Mouse (Mus musculus) heart, postnatal 0 days (tissue): ENCODE measurements around the gene Apol10a. TPM values are rescaled to one million over a fixed set of nuclear protein-coding genes. Genes with fewer than 3 reads are reported as not detected.
"Not testable (repeated sequence)": the region's sequence is repeated elsewhere in the genome, so short reads cannot be mapped to it uniquely, and the experiment has no call there.

Experiments used
- ATAC-seq: fragments of 200-750 bp; cut with Nextera tagmentation; 2 replicates; pipeline ENCODE4 v1.8.0; 2017; ENCODE audit warnings: low read depth, moderate number of reproducible peaks, moderate library complexity; ENCODE audit not compliant: insufficient read depth
- DNase-seq: peaks from one replicate; pipeline ENCODE4 v3.0.0-alpha.2; 2016; ENCODE audit warnings: low spot score
- H3K27ac ChIP-seq: fragments of 300-500 bp; sonication (generic); 2 replicates; pipeline ENCODE4 v1.5.1; 2014; ENCODE audit warnings: low read depth, mild to moderate bottlenecking
- H3K27me3 ChIP-seq: fragments of 300-500 bp; sonication (generic); 2 replicates; pipeline ENCODE4 v1.6.1; 2014; ENCODE audit warnings: low read length, mixed read lengths; ENCODE audit not compliant: control insufficient read depth, insufficient read depth
- H3K36me3 ChIP-seq: fragments of 300-500 bp; sonication (generic); replicated peaks from 2 replicates; pipeline ENCODE4 v1.6.1; 2014; ENCODE audit warnings: low read length, mixed read lengths; ENCODE audit not compliant: control insufficient read depth, insufficient read depth
- H3K4me1 ChIP-seq: fragments of 300-500 bp; sonication (generic); 2 replicates; pipeline ENCODE4 v1.6.1; 2014; ENCODE audit warnings: antibody characterized with exemption; ENCODE audit not compliant: control insufficient read depth, insufficient read depth
- H3K4me2 ChIP-seq: fragments of 300-500 bp; sonication (generic); 2 replicates; pipeline ENCODE4 v1.6.1; 2014; ENCODE audit warnings: low read depth, mild to moderate bottlenecking, low read length, moderate library complexity
- H3K4me3 ChIP-seq: fragments of 300-500 bp; sonication (generic); 2 replicates; pipeline ENCODE4 v1.5.1; 2014; ENCODE audit warnings: low read depth, low read length
- H3K9ac ChIP-seq: fragments of 300-500 bp; sonication (generic); replicated peaks from 2 replicates; pipeline ENCODE4 v1.6.1; 2014; ENCODE audit warnings: low read depth, low read length, mixed read lengths
- H3K9me3 ChIP-seq: fragments of 300-500 bp; sonication (generic); replicated peaks from 2 replicates; pipeline ENCODE4 v1.6.1; 2016; ENCODE audit warnings: low read length; ENCODE audit not compliant: control insufficient read depth
- CTCF ChIP-seq: IDR thresholded peaks from 2 replicates; pipeline ENCODE4 v1.5.1; 2016; ENCODE audit warnings: antibody characterized with exemption, control low read depth, low read depth
- EP300 ChIP-seq: IDR thresholded peaks from 2 replicates; pipeline ENCODE4 v1.6.1; 2016; ENCODE audit warnings: antibody characterized with exemption, low read depth
- WGBS: fragments of 180-500 bp; shearing (Covaris S2); extraction: QIAGEN DNeasy Blood & Tissue Kit; methylation state at CpG from one replicate; pipeline ENCODE4 v1.1.7; 2014; 5-methylcytosine and 5-hydroxymethylcytosine counted together
- polyA plus RNA-seq: library from polyadenylated mRNA; unstranded; fragments of >200 nt; fragmentation: Nextera tagmentation; extraction: Ambion mirVana; gene quantifications from 2 replicates; pipeline ENCODE4 v1.2.1, GENCODE M21; 2015
- total RNA-seq: library from RNA; depleted of rRNA; stranded (reverse); fragments of >200 nt; gene quantifications from 2 replicates; pipeline ENCODE4 v1.2.3, GENCODE M21; 2014; ENCODE audit warnings: low replicate concordance

Apol10a gene
- total and polyA plus RNA-seq, 2 experiments from 2014 or later = 0.04 TPM; not detected in 1

- no peak for DNase-seq
- Histone ChIP-seq H3K9ac (no peak overlapping the region), H3K4me1 (no peaks in the 10 kb centered on the region), H3K4me3 (no peak overlapping the region), H3K36me3 (no peaks in the 10 kb centered on the region), H3K27ac (no peak overlapping the region), H3K9me3 (no peaks in the 10 kb centered on the region), H3K4me2 (no peak overlapping the region), H3K27me3 (no peaks in the 10 kb centered on the region)
- 63% methylated on average over 4 of the region's 4 CpGs for WGBS
- TF ChIP-seq CTCF = no peak
- TF ChIP-seq EP300 = no peak
- no peak for ATAC-seq
Measured at GRCm38 (mm10) chr15:77482140-77482794, 5.4 kb downstream of the Apol10a start.

DNA sequence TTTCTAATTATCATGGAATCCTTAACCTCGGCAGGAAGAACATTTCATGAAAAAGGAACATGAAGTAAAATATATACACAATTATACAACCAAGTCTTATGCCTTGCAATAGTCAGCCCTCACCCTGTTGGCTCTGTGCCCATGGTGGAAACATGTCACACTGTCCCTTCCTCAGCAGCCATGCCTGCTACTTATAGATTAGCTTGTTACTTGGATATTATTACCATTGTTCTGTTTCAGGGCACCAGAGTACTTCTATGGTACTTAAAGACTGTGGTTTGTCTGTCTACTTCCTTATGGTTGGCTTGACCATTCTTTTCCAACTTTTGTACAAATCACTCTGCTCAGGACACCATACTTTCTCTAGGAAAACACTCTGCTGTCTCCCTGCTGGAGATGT is 16.3 kb downstream of the Apol10a start:
- not testable (repeated sequence) for H3K4me3 ChIP-seq, H3K27me3 ChIP-seq, ATAC-seq, DNase-seq, H3K9ac ChIP-seq, H3K4me2 ChIP-seq, H3K27ac ChIP-seq, H3K4me1 ChIP-seq, H3K9me3 ChIP-seq, H3K36me3 ChIP-seq
- no CpG with 5 or more reads among the region's 1 CpGs for WGBS

GRCm38 (mm10) chr15:77494694-77495093 is 17.8 kb downstream of the Apol10a start:
- not testable (repeated sequence) for H3K4me3 ChIP-seq, H3K9me3 ChIP-seq, H3K27me3 ChIP-seq, H3K4me2 ChIP-seq, ATAC-seq, H3K4me1 ChIP-seq, H3K9ac ChIP-seq, H3K36me3 ChIP-seq, H3K27ac ChIP-seq, DNase-seq
- 62% methylated on average over 1 of the region's 1 CpGs for WGBS

DNA sequence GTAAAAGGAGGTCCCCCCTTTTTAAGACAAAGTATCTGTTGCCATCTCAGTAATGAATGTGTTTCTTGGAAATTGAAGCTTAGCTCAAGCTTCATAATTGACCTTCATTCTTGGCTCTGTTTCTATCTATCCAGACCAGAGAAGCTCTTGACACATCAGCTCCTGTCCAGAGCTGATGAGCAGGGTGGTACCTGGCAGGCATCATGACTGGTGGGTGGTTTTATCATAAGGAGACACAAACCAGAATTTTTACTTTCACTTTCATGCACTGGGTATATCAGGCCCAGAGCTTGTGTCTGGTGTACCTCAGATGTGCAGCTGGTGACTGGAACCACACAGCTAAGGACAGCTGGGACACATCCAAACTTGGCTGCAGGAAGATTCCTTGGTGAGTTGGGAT is 31.1 kb downstream of the Apol10a start, which contains the start of gene Apol11a:
TSS of gene Apol11a (plus strand) at position 306 of the 400 bp plus-strand sequence.
- not testable (repeated sequence) for H3K9ac ChIP-seq, H3K27me3 ChIP-seq, DNase-seq, H3K36me3 ChIP-seq, ATAC-seq, H3K9me3 ChIP-seq, H3K27ac ChIP-seq, H3K4me2 ChIP-seq, H3K4me3 ChIP-seq, H3K4me1 ChIP-seq

DNA sequence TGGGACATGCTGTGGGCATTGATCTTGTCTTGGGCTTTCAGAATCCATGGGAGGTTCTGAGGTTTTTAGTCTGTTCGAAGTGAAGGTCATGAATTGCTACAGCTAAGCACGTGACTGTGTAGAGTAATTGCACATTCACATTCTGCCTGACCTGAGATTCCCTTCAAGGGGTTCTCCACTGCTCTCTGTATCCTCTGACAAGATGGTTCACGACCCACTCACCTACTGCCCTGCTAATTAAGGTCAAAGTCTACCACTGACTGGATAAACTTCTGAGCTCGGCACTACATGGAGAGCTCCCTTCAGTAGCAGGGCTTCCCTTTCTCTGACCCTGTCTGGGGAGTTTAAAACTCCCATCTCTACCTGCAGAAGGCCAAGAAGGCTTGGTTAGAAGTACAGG is 43.7 kb downstream of the Apol10a start:
- not testable (repeated sequence) for H3K27ac ChIP-seq, H3K4me1 ChIP-seq, H3K36me3 ChIP-seq, H3K27me3 ChIP-seq, H3K4me2 ChIP-seq, H3K9me3 ChIP-seq, H3K9ac ChIP-seq, H3K4me3 ChIP-seq, DNase-seq, ATAC-seq
- 59% methylated on average over 4 of the region's 4 CpGs for WGBS

GRCm38 (mm10) chr15:77523186-77523843 is 46.5 kb downstream of the Apol10a start:
- not testable (repeated sequence) for H3K4me3 ChIP-seq, H3K36me3 ChIP-seq, H3K4me1 ChIP-seq, H3K4me2 ChIP-seq, H3K27ac ChIP-seq, H3K27me3 ChIP-seq, H3K9ac ChIP-seq, H3K9me3 ChIP-seq
- ATAC-seq (0 out of 2 replicates have a peak, but pooled peaks have one; percentile 17), DNase-seq (peak; percentile 45)
- TF ChIP-seq CTCF = peak; percentile 70
- whole genome bisulfite sequencing = 11% methylated on average over 6 of the region's 6 CpGs
